Comparison of ENCODE assay signal across 8 mouse cellular contexts in genomic region chr9:8134117-8134574, GRCm38 (mm10). TPM values are rescaled to one million over a fixed set of nuclear protein-coding genes. Genes with fewer than 3 reads are reported as not detected.
DNase-seq lines count a peak whose midpoint lies in the region; ATAC-seq and TF ChIP-seq lines count a peak whose summit lies in the region.

Gene Cep126 (minus strand): TSS chr9:8134294.

- no peaks in the 10 kb centered on the region for H3K36me3 ChIP-seq in hindbrain, postnatal 0 days (ENCODE audit: insufficient read depth, low read length)

- H3K4me1 ChIP-seq in hindbrain, postnatal 0 days (ENCODE audit: insufficient read depth, low read length), result peaks cover 4% of the 10 kb centered on the region; the same call in 1 of the 2 replicates

- H3K27me3 ChIP-seq in hindbrain, postnatal 0 days (ENCODE audit: insufficient read depth, low read length), result no peaks in the 10 kb centered on the region

- H3K9ac ChIP-seq in hindbrain, postnatal 0 days (replicated peaks; ENCODE audit: low read length), result peak within 1 kb of the TSS; percentile 61

- H3K4me3 ChIP-seq in hindbrain, postnatal 0 days (ENCODE audit: low read length), result peak within 1 kb of the TSS; percentile 81

- peak within 1 kb of the TSS; percentile 68 for H3K27ac ChIP-seq in hindbrain, postnatal 0 days

- peak; percentile 61 for ATAC-seq in activated CD4-positive, CD25-positive, alpha-beta regulatory T cell, adult 4 months
- ATAC-seq in hindbrain, postnatal 0 days, result peak; percentile 98

- peak; percentile 70 to 79 for DNase-seq in cerebellum, postnatal 36 days
- peak; percentile 28 to 45 for DNase-seq in gastrocnemius, adult 8-10 months (ENCODE audit: low spot score in 2 of 2)
- DNase-seq in hindbrain, postnatal 0 days (ENCODE audit: low spot score), result peak; percentile 92
- DNase-seq in left cerebral cortex, adult 11 months (ENCODE audit: low spot score), result peak; percentile 51
- peak; percentile 78 for DNase-seq in lung, postnatal 25 days (ENCODE audit: low spot score)
- DNase-seq in retina, embryonic 14.5 days (ENCODE audit: low spot score), result peak; percentile 91
- peak; percentile 51 to 62 for DNase-seq in thymus, postnatal 36 days

- no peaks in the 10 kb centered on the region for H3K9me3 ChIP-seq in hindbrain, postnatal 0 days (ENCODE audit: low read length)

- TF ChIP-seq CTCF in hindbrain, postnatal 0 days (IDR thresholded peaks at IDR 0.05; ENCODE audit: low read depth), result no peak

- under 1% methylated on average over 72 of the region's 72 CpGs for WGBS in hindbrain, postnatal 0 days

- H3K4me2 ChIP-seq in hindbrain, postnatal 0 days (ENCODE audit: low read depth, low read length), result peak within 1 kb of the TSS; percentile 69

RNA-seq across cellular contexts. Expression of gene Cep126, which starts in this region (rescaled TPM):
- not detected for polyA plus RNA-seq in activated CD4-positive, CD25-positive, alpha-beta regulatory T cell, adult 4 months (2017; shearing (Covaris generic))
- total RNA-seq in gastrocnemius, adult 8-10 months (2022), result 1 to 10 TPM in 3 of 4 experiments, under 1 TPM in 1; 0.79 to 1.1 (median 1.1) TPM
- 6.8 and 6.9 TPM in 2 replicates for total RNA-seq in hindbrain, postnatal 0 days (2014; rRNA removed)
- polyA plus RNA-seq in hindbrain, postnatal 0 days (2015; fragmentation: Nextera tagmentation; extraction: Ambion mirVana), result 2.5 and 2.8 TPM in 2 replicates

Comparison
In these comparisons a context has a peak if more than half of its experiments do, and no peak if none do; other contexts are left out.
1. Peak in every context shown above with its lines: DNase-seq, ATAC-seq, H3K4me3 ChIP-seq and H3K27ac ChIP-seq.
2. Peak in ATAC-seq in activated CD4-positive, CD25-positive, alpha-beta regulatory T cell, adult 4 months; RNA of the gene not detected or under 1 TPM.
3. DNase-seq: peak in every context shown above with its lines; median percentile 92 in hindbrain, postnatal 0 days; 91 in retina, embryonic 14.5 days; 78 in lung, postnatal 25 days; 74 in cerebellum, postnatal 36 days; 56 in thymus, postnatal 36 days; 51 in left cerebral cortex, adult 11 months; 36 in gastrocnemius, adult 8-10 months.